Mouse (Mus musculus) gastrocnemius, adult 2 months (tissue): Measurements from ENCODE around the gene H3f3a. TPM values are rescaled to one million over a fixed set of nuclear protein-coding genes. Genes with fewer than 3 reads are reported as not detected.

Experiments used
- DNase-seq: peaks from one replicate; pipeline ENCODE4 v3.0.0; 2022
- H3K27ac ChIP-seq: fragments of 200-600 bp; 2 replicates; pipeline ENCODE4 v1.8.1; 2022; ENCODE audit warnings: mild to moderate bottlenecking
- H3K4me3 ChIP-seq: fragments of 200-600 bp; 2 replicates; pipeline ENCODE4 v1.8.1; 2022; ENCODE audit warnings: mild to moderate bottlenecking, moderate library complexity
- CTCF ChIP-seq: fragments of 200-600 bp; IDR thresholded peaks from 2 replicates; pipeline ENCODE4 v1.8.1; 2022; ENCODE audit warnings: antibody characterized with exemption, mild to moderate bottlenecking, moderate library complexity
- intact Hi-C: fragments of 180-260 bp; cut with DNase I; formaldehyde crosslinking; loops from one replicate; pipeline ENCODE4 v1.15.1; 2025
- total RNA-seq, 2 experiments: library from RNA; stranded (reverse); gene quantifications; 2 replicates each; pipeline ENCODE4 v1.2.3; 2021

Gene H3f3a
- total RNA-seq, 2 experiments from 2014 or later: 314 to 379 TPM

DNA sequence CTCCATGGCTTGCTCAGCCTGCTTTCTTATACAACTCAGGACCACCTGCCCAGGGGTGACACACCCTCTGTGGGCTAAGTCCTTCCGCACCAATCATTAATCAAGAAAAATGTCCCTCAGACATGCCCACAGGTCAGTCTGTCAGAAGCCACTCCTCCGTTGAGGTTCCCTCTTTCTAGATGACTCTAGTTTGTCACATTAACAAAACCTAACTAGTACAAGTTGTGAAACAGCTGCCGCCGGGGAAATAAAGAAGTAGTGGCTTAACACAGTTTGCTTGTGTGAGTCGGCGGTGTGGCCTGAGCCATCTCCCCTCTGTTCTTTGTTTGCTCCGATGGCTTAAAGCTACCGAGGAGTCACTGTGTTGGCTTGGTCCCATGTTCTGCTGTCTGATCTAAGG lies 51.1 kb downstream of the H3f3a start:
- intact Hi-C loops: loop anchor here (5.0 kb wide), 1 partner anchor 330 kb away; no protein-coding TSS in a partner anchor
- Histone ChIP-seq H3K27ac (no peak overlapping the region), H3K4me3 (no peak overlapping the region)
- TF ChIP-seq CTCF: no peak
- DNase-seq: no peak

DNA sequence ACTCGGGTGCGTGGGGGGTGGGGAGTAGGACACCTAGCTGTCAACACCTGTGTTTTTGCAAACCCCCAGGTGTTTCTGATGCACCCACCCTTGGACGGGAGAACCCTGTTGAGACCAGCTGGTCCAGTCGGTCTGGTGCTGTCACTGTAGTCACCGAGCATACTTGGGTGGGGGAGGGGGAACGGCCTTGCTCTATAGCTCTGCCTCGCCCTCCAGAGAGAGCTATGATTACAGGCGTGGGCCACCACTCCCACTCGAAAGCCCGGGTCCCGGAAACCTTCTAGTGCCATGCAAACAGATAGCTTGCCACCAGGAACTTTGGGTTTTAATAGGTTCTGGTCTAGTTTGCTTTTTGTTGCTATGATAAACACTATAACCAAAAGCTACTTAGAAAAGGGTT lies 51.6 kb downstream of the H3f3a start:
- no peak for DNase-seq
- H3K4me3 ChIP-seq: no peak overlapping the region
- no peak overlapping the region for H3K27ac ChIP-seq
- no peak for TF ChIP-seq CTCF
- intact Hi-C loops: loop anchor here (5.0 kb wide), 1 partner anchor 330 kb away; no protein-coding TSS in a partner anchor

DNA sequence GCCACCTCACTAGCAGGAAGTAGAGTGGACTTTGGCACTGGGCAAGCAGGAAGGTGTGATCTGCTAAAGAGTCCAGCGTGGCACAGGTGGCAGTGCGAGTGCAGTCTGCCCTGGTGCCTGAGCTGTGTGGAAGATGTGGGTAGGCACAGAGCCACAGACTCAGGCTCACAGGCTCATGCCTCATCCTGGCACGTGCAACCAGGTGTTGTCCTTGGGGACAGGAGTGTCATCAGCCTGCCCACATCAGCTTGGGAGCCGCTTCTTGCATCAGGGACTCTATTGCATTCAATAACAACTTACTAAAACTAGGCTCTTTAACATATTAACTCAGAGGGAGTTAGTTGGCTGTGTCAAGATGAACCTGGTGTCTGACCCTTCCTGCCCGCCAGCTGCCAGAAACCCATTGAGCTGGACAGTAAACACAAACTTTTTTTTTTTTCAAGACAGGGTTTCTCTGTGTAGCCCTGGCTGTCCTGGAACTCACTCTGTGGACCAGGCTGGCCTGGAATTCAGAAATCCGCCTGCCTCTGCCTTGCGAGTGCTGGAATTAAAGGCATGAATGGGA lies 55.7 kb downstream of the H3f3a start:
- no peak for TF ChIP-seq CTCF
- H3K4me3 ChIP-seq: no peak overlapping the region
- H3K27ac ChIP-seq: no peak overlapping the region
- intact Hi-C loops: no loop called here
- DNase-seq: no peak

DNA sequence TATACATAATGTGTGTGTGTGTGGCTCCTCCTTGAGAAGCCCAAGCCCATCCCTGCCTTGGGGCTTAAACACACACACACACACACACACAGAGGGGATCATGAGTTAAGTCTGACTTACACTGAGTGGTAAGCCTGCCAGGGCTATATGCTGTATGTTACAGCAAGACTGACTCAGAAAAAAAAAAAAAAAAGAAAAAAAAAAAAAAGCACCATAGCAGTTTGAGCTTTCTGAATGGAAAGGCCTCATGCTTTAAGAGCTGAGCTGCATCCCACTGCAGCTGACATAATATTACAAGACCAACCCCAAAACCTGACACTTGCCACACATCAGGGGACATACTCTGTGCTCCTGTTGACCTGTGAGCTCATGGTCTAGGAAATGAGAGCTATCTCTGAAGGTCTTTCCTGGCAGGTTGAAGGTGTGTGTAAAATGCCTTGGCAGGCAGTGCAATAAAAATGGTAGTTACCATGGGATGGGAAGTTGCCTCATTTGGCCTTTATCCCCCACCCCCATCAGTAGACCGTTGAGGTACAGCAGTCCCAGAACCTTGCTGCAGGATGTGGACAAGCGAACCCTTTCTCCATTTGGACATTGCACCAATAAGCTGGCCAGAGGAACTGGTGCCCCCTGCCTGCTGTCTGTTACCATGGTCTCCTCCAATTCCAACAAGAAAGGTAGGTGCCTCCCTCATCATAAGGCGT lies 56.3 kb downstream of the H3f3a start:
- no peak overlapping the region for H3K4me3 ChIP-seq
- intact Hi-C loops: no loop called here
- H3K27ac ChIP-seq: no peak overlapping the region
- no peak for TF ChIP-seq CTCF
- DNase-seq: no peak

DNA sequence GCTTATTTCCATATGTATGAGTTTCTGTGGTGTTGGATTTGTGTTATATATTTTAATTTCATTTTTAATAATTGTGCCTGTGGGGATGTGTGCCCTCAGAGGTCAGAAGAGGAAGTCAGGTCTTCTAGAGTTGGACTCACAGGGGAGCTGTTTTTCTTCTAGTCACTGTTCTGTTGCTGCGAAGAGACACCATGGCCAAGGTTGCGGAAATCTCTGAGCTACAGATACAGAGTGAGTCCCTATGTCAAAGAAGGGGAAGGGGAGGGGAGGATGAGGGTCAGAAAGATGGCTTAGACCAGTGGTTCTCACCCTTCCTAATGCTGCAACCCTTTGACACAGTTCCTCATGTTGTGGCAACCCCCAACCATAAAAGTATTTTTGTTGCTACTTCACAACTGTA lies 57.0 kb downstream of the H3f3a start:
- DNase-seq: no peak
- Histone ChIP-seq H3K27ac (no peak overlapping the region), H3K4me3 (no peak overlapping the region)
- no peak for TF ChIP-seq CTCF
- intact Hi-C loops: no loop called here

DNA sequence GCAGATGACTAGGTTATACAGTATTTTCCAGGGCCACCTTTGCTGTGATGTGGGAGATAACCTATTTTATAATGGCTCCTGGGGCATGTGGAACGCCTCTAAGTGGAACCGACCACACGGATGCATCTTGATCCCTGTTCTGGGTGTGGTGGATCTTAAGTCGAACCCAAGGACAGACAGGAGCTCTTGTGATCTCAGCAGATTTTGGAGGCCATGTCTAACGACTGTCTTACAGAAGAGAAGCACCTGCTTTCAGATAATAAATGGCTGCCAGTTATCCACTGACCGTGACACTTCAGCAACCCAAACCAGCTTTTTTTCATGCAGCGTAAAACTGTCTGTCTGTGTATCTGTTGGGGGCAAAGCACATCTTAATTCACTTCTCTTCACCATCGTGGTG lies 59.4 kb downstream of the H3f3a start:
- intact Hi-C loops: no loop called here
- TF ChIP-seq CTCF: no peak

DNA sequence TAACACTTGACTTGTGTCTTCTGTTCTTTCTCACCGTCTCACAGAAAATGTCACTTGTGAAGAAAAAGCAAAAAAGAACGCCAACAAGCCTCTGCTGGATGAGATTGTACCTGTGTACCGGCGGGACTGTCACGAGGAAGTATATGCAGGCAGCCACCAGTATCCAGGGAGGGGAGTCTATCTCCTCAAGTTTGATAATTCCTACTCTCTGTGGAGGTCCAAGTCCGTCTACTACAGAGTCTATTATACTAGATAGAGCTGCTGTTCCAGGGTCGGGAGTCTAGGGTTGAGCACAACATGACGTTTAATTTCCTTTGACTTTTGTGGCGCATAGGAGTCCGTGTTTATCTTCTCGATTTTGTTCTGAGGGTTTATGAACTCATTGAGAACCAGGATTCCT lies 61.6 kb downstream of the H3f3a start:
- H3K4me3 ChIP-seq: no peak overlapping the region
- no peak overlapping the region for H3K27ac ChIP-seq
- no peak for TF ChIP-seq CTCF
- no peak for DNase-seq
- intact Hi-C loops: no loop called here

More for the DNA sequence above, 59.4 kb downstream of the H3f3a start:
- no peak overlapping the region for H3K4me3 ChIP-seq
- DNase-seq: no peak
- no peak overlapping the region for H3K27ac ChIP-seq

Other genes with a start within 250 kb of the H3f3a start
- gene Parp1, start 245.0 kb downstream of the H3f3a start, total RNA-seq: 10 to 100 TPM; 58.1 to 71.3 TPM
- gene Lin9, start 172.8 kb downstream of the H3f3a start, total RNA-seq: 1 to 10 TPM; 2.5 to 3.1 TPM
- gene Mixl1, start 116.9 kb downstream of the H3f3a start, total RNA-seq: not detected
- 10 to 100 TPM; 13.8 to 16.0 TPM for gene Acbd3, start 87.9 kb downstream of the H3f3a start, total RNA-seq
- gene Sde2, start 37.2 kb upstream of the H3f3a start, total RNA-seq: 1 to 10 TPM; 7.4 to 7.8 TPM
- not detected for gene Lefty2, start 79.2 kb upstream of the H3f3a start, total RNA-seq
- gene Pycr2, start 90.3 kb upstream of the H3f3a start, total RNA-seq: 10 to 100 TPM; 10.3 to 11.7 TPM
- gene Lefty1, start 121.1 kb upstream of the H3f3a start, total RNA-seq: under 1 TPM; 0.22 to 0.33 TPM
- gene Tmem63a, start 128.4 kb upstream of the H3f3a start, total RNA-seq: 10 to 100 TPM; 13.9 to 14.5 TPM
- gene Ephx1, start 207.0 kb upstream of the H3f3a start, total RNA-seq: 10 to 100 TPM; 14.8 to 17.4 TPM
- gene 9130409I23Rik, start 237.3 kb upstream of the H3f3a start, total RNA-seq: not detected